Mouse (Mus musculus) midbrain, postnatal 0 days (tissue): ENCODE results near the gene Car14. TPM values are rescaled to one million over a fixed set of nuclear protein-coding genes. Genes with fewer than 3 reads are reported as not detected.
A peak's percentile ranks its signal among the peaks of the same experiment; 100 is the strongest.
"Not testable (repeated sequence)": the region's sequence is repeated elsewhere in the genome, so short reads cannot be mapped to it uniquely, and the experiment has no call there.

ENCODE experiments used
- ATAC-seq: fragments of 200-750 bp; cut with Nextera tagmentation; 2 replicates; pipeline ENCODE4 v1.8.0; 2017; ENCODE audit warnings: moderate number of reproducible peaks, mild to moderate bottlenecking, moderate TSS enrichment, moderate library complexity; ENCODE audit not compliant: low FRiP score
- DNase-seq: peaks from one replicate; pipeline ENCODE4 v3.0.0-alpha.2; 2015; ENCODE audit warnings: low spot score
- H3K27ac ChIP-seq: fragments of 300-500 bp; sonication (generic); 2 replicates; pipeline ENCODE4 v1.5.1; 2014; ENCODE audit warnings: low read depth, mild to moderate bottlenecking, low read length, mixed read lengths
- H3K27me3 ChIP-seq: fragments of 300-500 bp; sonication (generic); 2 replicates; pipeline ENCODE4 v1.6.1; 2014; ENCODE audit warnings: low read length, control low read depth, mixed read lengths; ENCODE audit not compliant: insufficient read depth
- H3K36me3 ChIP-seq: fragments of 300-500 bp; sonication (generic); 2 replicates; pipeline ENCODE4 v1.6.1; 2014; ENCODE audit warnings: low read length, control low read depth, mixed read lengths; ENCODE audit not compliant: insufficient read depth
- H3K4me1 ChIP-seq: fragments of 300-500 bp; sonication (generic); 2 replicates; pipeline ENCODE4 v1.6.1; 2014; ENCODE audit warnings: mild to moderate bottlenecking, control low read depth, antibody characterized with exemption, low read length, mixed read lengths; ENCODE audit not compliant: insufficient read depth
- H3K4me2 ChIP-seq: fragments of 300-500 bp; sonication (generic); 2 replicates; pipeline ENCODE4 v1.6.1; 2014; ENCODE audit warnings: low read depth, mild to moderate bottlenecking, low read length, mixed read lengths; ENCODE audit not compliant: poor library complexity, severe bottlenecking
- H3K4me3 ChIP-seq: fragments of 300-500 bp; sonication (generic); 2 replicates; pipeline ENCODE4 v1.5.1; 2014; ENCODE audit warnings: low read depth, mild to moderate bottlenecking, low read length, moderate library complexity
- H3K9ac ChIP-seq: fragments of 300-500 bp; sonication (generic); replicated peaks from 2 replicates; pipeline ENCODE4 v1.6.1; 2014; ENCODE audit warnings: mild to moderate bottlenecking, low read length, moderate library complexity, mixed read lengths; ENCODE audit not compliant: poor library complexity, severe bottlenecking
- H3K9me3 ChIP-seq: fragments of 300-500 bp; sonication (generic); 2 replicates; pipeline ENCODE4 v1.6.1; 2016; ENCODE audit warnings: low read length, control low read depth
- CTCF ChIP-seq: IDR thresholded peaks from 2 replicates; pipeline ENCODE4 v1.5.1; 2016; ENCODE audit warnings: antibody characterized with exemption, mild to moderate bottlenecking
- WGBS: fragments of 180-500 bp; shearing (Covaris S2); extraction: QIAGEN DNeasy Blood & Tissue Kit; methylation state at CpG from one replicate; pipeline ENCODE4 v1.1.7; 2014; 5-methylcytosine and 5-hydroxymethylcytosine counted together
- polyA plus RNA-seq: library from polyadenylated mRNA; unstranded; fragments of >200 nt; fragmentation: Nextera tagmentation; extraction: Ambion mirVana; gene quantifications from 2 replicates; pipeline ENCODE4 v1.2.1, GENCODE M21; 2015
- total RNA-seq: library from RNA; depleted of rRNA; stranded (reverse); fragments of >200 nt; gene quantifications from 2 replicates; pipeline ENCODE4 v1.2.3, GENCODE M21; 2014

Gene Car14
- total and polyA plus RNA-seq, 2 experiments from 2014 or later, result 5.1 to 7.5 TPM

DNA sequence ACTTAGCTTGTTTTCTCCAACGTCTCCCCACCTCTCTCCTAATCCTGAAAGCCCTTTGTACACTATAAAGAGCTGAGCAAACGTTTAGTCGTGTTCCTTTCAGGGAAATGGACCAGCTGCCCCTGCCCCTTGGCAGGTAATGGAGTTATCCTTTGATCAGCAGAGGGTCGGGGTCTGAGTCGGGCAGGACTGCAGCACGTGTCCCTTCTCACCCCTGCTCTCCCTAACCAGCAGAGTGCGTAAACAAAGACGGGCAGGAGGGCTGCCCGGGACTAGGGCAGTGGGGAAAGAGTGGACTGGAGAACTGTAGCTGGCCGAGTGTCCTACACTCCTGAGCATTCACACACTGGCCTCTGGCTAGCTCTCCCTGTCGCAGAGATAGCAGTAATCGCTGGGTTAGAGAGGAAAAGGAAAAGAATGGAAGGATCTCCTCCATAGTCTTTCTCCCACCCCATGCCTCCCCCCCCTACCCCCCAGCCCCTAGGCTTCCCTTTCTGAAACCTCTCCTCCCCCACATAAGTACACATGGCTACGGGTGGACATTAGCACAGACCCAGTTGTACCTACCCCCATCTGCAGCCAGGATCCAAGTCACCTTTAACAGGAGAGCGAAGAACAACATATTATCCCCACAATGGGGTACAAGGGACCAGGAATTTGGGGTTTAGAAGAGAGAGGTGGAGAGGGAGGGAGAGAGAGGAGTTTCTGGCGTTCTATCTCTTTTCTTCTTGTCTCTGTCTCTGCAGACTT is 563 bp downstream of the Car14 start:
- H3K9me3 ChIP-seq, result no peaks in the 10 kb centered on the region
- no peak overlapping the region for H3K9ac ChIP-seq

DNA sequence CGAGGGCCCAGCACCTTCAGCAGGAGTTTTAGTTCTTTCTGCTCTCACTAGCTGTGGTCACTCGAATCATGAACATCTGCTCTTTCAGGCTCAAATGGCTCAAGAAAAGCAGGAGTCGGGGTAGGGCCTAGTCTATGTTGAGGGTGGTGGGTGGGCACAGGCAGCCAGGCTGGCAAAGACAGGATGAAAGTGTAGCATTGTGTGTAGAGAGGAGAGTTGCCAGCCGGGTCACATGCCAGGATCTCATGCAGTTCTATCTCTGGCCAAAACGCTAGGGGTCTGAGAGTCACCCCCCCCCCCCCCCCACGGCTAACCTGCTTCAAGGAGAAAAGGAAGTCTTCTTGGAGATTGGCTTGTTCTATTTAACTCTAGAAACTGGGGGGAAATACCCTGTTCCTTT is 1.8 kb downstream of the Car14 start:
- H3K9me3 ChIP-seq, result no peaks in the 10 kb centered on the region
- no peak overlapping the region for H3K27ac ChIP-seq
- DNase-seq, result no peak
- peaks cover 8% of the 10 kb centered on the region; the same call in 1 of the 2 replicates for H3K4me1 ChIP-seq
- H3K27me3 ChIP-seq, result peaks cover 27% of the 10 kb centered on the region
- 0 out of 2 replicates have a peak, but pooled peaks have one; percentile 42 for ATAC-seq
- TF ChIP-seq CTCF, result no peak
- no peak overlapping the region for H3K4me2 ChIP-seq
- H3K4me3 ChIP-seq, result no peak overlapping the region
- H3K9ac ChIP-seq, result no peak overlapping the region
- 31% methylated on average over 6 of the region's 6 CpGs for WGBS
- H3K36me3 ChIP-seq, result no peaks in the 10 kb centered on the region

More for the DNA sequence above, 563 bp downstream of the Car14 start:
- TF ChIP-seq CTCF, result no peak
- Histone ChIP-seq H3K4me2 (peak overlapping the region; percentile 42; the same call in 1 of the 2 replicates), H3K4me1 (peaks cover 8% of the 10 kb centered on the region; the same call in 1 of the 2 replicates), H3K27ac (no peak overlapping the region), H3K36me3 (no peaks in the 10 kb centered on the region), H3K4me3 (peak overlapping the region; percentile 1; the same call in 1 of the 2 replicates), H3K27me3 (peaks cover 27% of the 10 kb centered on the region)
- ATAC-seq (no peak), DNase-seq (no peak)
- 3% methylated on average over 15 of the region's 15 CpGs for WGBS

DNA sequence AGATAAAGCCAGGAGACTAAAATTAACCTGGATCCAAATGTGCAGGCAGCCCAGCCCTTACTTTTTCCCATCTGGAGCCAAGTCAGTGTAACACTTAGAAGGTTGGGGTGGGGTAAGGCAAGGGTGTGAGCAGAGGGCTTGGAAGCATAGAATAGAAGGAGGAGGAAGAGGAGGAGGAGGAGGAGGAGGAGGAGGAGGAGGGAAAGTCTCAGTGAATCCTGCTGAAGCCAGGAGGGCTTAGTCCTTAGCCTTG is 2.2 kb downstream of the Car14 start:
- Histone ChIP-seq H3K4me1 (peaks cover 8% of the 10 kb centered on the region; the same call in 1 of the 2 replicates), H3K27ac (no peak overlapping the region), H3K4me2 (no peak overlapping the region), H3K9me3 (no peaks in the 10 kb centered on the region), H3K36me3 (no peaks in the 10 kb centered on the region), H3K9ac (no peak overlapping the region), H3K27me3 (peaks cover 23% of the 10 kb centered on the region), H3K4me3 (no peak overlapping the region)
- ATAC-seq (no peak), DNase-seq (no peak)
- TF ChIP-seq CTCF, result no peak

DNA sequence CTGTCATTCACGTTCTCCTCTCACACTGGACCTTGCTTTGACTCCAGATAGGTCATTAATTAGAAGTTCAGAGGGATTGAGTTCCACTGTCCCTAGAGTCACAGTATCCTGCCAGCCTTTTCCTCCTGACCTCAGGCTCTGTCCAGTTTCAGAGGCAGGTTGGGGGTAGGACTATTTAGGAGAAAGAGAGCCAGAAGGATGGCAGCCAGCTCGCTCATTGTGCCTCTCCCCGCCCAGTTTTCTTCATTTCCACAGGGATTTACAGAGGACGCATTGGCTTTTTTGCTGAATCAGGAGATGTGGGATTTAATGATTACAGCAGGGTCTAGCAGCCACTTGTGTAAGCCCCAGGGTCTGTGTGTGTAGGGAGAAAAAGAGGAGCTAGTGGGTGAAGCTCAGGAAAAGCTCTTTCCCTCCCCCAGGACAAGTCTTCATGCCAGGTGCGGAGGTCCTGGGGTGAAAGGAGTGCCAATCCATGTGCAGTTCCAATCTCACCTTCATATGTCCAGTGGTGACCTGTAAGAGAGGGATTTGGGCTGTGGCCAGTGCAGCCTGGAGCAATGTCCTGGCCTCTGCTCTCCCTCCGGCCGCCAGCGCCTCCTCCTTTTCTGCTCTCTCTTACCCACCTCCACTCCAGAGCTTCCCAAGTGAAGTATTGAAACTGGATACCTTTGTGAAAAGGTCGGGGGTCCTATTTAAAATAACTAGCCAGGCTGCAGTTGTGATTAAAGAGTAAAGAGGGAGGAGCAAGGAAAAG is 2.7 kb downstream of the Car14 start:
- Histone ChIP-seq H3K27ac (no peak overlapping the region), H3K4me2 (no peak overlapping the region), H3K4me1 (peaks cover 8% of the 10 kb centered on the region; the same call in 1 of the 2 replicates), H3K9me3 (no peaks in the 10 kb centered on the region), H3K4me3 (no peak overlapping the region), H3K36me3 (no peaks in the 10 kb centered on the region), H3K27me3 (peaks cover 19% of the 10 kb centered on the region), H3K9ac (no peak overlapping the region)
- DNase-seq (no peak), ATAC-seq (no peak)
- no peak for TF ChIP-seq CTCF
- WGBS, result 68% methylated on average over 9 of the region's 9 CpGs

DNA sequence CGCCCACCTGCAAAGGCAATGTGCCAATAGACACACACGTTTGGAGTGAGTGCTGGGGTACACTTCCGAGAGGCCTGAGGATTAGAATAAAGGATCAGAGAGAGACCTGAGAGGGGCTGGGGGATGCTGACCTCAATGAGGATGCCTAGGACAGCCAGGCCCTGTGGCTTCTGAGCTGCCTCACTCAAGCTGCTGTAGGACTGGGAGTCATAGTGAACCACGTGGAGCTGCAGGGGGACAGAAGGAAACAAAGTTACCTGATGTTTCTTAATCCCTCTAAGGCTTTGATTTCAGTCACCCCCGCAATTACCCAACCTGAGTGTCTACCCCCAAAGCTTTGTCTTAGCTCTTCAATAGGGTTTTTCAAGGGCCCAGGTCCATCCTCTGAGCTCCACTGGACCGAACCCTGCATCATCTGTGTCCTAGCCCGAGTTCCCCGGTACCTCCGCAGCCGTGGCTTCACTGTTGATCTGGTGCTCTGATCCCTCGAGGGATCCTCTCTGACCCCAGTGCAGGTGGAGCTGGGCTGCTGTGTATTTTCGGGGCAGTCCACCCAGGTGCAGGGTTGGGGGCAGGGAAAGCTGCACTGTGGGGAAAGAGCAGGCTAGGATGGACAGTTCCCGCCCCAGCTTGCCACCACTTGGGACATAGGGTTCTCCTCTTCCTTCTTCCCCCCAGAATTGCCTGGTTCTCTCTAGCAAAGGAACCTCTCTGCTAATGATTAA is 4.5 kb downstream of the Car14 start:
- Histone ChIP-seq H3K4me1 (peaks cover 8% of the 10 kb centered on the region; the same call in 1 of the 2 replicates), H3K27me3 (peaks cover 12% of the 10 kb centered on the region), H3K4me3 (no peak overlapping the region), H3K27ac (no peak overlapping the region), H3K9me3 (no peaks in the 10 kb centered on the region), H3K4me2 (no peak overlapping the region), H3K9ac (no peak overlapping the region), H3K36me3 (no peaks in the 10 kb centered on the region)
- TF ChIP-seq CTCF, result no peak
- ATAC-seq, result no peak
- 78% methylated on average over 13 of the region's 13 CpGs for WGBS
- DNase-seq, result no peak

DNA sequence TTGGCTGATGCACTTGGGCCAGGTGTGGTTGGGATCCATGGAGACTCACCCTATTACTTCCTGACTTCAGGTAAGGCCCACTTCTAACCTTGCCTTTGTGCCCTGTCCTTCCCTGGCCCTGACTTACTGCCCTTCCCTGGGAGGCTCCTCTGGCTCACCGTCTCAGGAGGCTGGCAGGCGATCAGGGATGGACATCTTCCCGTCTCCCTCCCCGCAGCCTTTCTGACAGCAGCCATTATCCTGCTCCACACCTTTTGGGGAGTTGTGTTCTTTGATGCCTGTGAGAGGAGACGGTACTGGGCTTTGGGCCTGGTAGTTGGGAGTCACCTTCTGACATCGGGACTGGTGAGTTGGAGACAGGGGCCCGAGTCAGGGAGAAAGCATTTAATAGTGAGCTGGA is 9.0 kb downstream of the Car14 start:
- H3K4me2 ChIP-seq, H3K4me3 ChIP-seq, DNase-seq, H3K27ac ChIP-seq, H3K9ac ChIP-seq, ATAC-seq, H3K36me3 ChIP-seq, H3K27me3 ChIP-seq, H3K9me3 ChIP-seq, H3K4me1 ChIP-seq: not testable (repeated sequence)
- 92% methylated on average over 7 of the region's 7 CpGs for WGBS
